Mouse (Mus musculus) hindlimb bud, embryonic 11.5 days (tissue): ENCODE data around the gene Trio.
"Not testable (repeated sequence)": the region's sequence is repeated elsewhere in the genome, so short reads cannot be mapped to it uniquely, and the experiment has no call there.

Experiments used
- DNase-seq: peaks from one replicate; pipeline ENCODE4 v3.0.0-alpha.2; 2012; ENCODE audit warnings: low read depth, low spot score; ENCODE audit errors: extremely low spot score

The Trio gene

GRCm38 (mm10) chr15:27856050-27856787 lies 169.4 kb downstream of the Trio start:
- DNase-seq = no peak

DNA sequence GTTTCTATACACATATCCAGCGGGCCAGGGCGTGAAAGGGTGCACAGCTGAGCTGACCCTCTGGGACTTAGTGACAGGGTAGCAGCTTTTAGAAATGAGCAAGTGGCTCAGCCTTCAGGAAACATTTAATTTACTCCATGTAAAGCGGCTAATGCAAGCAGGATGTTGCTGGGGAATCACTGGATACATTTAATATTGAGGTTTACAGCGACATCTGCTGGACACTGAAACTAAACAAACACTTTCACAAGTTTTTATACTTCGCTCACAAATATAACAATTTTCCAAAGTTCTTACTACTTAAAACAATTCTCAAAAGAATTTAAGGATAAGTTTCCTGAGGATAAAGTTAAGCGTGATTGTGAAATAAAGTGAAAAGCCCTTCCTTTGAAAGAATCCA lies 174.3 kb downstream of the Trio start:
- DNase-seq = peak; percentile 18

- peak; percentile 6 for DNase-seq
Measured at GRCm38 (mm10) chr15:27850904-27851303, 174.7 kb downstream of the Trio start.

DNA sequence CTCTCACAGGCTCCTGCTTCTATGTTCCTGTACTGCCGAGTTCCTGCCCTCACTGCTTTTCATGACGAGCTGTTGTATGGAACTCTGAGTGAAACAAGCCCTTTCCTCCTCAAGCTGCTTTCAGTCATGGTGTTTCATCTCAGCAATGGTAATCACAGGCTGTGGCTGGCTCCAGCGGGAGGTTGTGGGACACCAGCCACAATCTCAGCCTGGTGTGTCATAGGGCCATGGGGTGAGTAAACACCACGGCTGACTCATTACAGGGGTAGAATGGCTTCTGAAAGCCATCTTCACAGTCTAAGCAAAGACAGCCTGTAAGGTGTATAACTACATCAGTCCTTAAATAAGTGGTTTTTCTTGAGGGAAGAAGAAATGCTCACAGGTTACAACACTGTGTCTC lies 175.7 kb downstream of the Trio start:
- DNase-seq = no peak

- DNase-seq = no peak
Measured at GRCm38 (mm10) chr15:27841696-27842095, 184.0 kb downstream of the Trio start.

DNA sequence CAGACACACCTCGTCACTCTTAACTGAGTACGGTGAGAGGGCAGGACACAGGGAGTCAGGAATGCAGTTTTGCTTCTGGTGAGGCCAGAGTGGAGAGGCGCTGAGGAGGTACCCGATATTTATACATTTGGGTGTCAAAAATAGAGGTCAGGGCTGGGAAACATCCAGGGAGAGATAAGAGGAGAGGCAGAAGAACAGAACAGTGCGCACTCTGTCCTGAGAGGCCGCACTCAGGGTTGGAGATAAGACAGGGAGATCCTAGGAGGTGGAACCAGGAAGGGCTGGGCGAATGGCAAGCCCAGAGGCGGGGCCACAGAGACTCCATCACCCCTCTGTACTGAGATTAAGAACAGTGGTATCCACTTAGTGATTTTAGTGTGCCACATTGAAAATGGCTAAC lies 185.1 kb downstream of the Trio start:
- no peak for DNase-seq

GRCm38 (mm10) chr15:27840125-27840524 lies 185.5 kb downstream of the Trio start:
- no peak for DNase-seq

DNA sequence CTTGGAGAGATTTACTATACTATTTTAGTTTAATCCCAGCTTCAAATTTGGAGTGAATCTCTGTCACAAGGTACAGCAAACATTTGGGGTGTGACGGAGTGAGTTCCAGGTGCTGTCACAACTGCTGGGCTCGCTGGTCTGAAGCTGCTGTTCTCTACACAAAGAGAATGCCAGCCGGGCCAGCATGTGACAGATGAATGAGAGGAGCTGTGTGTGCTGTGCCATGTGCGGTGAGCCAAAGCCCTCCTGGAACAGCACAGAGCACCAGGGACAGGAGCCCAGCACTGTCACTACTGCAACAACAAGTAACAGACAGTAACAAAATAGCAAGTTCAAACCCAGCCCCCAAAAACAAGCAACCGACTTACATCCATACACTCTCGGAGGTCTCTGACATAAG lies 194.0 kb downstream of the Trio start:
- DNase-seq = no peak

DNA sequence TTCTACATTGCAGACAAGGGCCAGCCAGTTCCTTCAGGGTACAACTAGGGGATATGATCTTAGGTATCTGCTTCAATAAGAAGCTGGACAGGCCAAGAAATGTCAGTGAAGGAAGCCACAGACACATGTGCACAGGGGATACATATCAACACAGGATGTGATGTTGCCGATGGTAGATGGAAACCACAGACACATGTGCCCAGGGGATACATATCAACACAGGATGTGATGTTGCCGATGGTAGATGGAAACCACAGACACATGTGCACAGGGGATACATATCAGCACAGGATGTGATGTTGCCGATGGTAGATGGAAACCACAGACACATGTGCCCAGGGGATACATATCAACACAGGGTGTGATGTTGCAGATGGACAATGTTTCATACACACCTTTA lies 197.8 kb downstream of the Trio start:
- DNase-seq = not testable (repeated sequence)

DNA sequence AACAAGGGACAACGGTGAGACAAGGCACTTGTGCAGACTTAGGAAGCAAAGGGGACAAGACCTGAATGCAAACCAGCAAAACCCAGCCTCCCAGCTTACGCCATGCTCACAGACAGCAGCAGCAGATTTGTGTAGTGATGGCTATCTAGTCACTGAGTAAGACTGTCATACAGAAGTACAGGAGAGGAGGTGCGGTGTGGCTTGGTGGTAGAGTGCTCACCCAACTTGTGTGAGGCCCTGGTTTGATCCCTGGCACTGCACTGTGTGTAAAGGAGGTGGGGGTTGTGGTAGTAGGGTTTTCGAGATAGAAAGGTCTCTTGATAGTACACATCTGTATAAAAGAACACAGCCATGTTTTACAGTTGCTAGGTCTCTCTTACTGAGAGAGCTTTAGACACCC lies 198.8 kb downstream of the Trio start:
- no peak for DNase-seq

GRCm38 (mm10) chr15:27826048-27826637 lies 199.5 kb downstream of the Trio start:
- no peak for DNase-seq

DNA sequence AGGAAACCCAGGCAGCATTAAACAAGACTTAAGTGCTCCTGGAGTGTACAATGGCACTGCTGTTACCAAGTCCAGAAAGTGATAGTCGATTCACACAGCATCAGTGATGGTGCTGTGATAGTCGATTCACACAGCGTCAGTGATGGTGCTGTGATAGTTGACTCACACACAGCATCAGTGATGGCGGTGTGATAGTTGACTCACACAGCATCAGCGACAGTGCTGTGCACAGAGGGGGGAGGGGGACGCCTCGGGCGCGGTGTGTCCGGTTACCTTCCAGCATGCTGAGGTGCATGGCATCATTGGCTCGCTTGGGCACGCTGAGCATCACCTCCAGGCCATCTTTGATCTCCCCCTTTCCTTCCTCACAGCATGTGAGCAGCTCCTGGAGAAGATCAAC lies 200.3 kb downstream of the Trio start:
- DNase-seq = no peak

DNA sequence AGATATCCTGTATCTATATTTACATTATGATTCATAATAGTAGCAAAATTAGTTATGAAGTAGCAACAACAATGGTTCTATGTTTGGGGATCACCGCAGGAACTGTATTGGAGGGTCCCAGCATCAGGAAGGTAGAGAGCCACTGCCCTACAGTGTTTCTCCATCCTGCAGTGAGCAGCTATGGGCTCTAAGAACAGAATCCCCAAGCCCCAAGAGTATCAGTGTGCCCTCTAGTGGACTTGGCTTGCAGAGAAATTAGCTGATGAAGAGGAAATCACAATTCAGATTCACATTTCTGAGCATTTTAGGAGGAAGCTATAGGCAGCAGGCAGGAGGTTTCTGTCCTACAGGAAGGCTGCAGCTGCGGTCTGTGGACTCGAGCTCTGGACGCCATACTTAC lies 202.1 kb downstream of the Trio start:
- DNase-seq = no peak

- DNase-seq = no peak
Measured at GRCm38 (mm10) chr15:27822461-27822860, 203.2 kb downstream of the Trio start.

DNA sequence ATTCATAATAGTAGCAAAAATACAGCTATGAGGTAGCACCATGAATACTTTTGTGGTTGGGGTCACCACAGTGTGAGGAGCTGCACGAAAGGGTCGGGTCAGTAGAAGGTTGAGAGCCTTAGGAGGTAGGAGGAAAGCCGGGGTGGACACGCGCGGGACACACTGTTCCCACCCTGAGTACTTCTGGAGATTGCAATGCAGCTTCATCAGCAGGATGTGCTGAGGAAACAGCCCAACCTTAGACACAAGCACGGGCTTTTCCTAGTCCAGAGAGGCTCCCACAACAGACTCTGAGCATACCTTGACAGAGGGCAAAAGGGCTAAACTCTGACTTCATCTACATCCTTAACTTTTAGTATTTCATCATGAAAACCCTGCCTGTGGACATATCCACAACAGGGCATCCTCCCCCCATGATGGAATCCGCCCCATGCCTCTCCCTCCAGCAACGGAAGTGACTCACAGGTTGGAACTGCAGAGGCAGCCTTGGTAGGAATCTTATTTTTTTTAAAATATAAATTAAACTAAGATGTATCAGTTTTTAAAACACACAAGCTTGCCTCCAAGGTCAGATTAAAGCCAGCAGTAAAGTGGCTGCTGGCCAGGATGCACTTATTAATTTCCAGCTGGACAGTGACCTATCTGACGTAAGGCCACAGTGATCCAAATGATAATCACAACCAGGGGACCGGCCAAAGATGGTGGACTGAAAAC lies 203.8 kb downstream of the Trio start:
- DNase-seq = no peak

GRCm38 (mm10) chr15:27817096-27817495 lies 208.6 kb downstream of the Trio start:
- DNase-seq = no peak

DNA sequence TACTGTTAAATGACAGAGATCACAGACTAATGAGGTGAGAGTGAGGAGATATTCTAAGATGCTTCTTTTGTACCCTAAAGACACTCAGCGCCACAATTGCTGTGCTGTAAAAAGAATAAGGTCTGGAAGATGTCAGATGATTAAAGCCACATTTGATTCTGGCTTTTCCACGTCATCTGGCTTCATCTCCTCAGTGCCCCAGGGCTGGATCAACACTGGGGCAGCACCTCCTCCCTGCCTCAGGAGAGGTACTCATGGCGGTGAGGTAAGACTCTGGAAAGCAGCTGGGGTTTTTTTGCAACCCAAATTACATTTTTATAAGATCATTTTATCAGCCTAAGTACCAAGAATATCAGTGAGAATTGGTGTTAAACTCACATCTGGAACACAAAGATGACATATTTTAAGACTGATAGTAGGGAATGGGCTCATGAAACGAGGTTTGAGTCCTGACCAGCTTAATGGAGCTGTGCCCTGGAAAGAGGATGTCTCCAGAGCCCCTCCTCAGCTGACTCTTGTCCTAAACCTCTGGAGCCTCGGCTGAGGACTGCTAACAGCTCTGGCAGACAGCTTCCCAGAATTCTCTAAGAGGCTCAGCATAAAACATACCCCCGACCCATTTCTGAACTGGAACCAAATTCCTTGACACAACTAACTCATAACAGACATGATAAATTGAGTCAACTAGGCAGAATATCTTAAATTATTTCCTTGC lies 210.8 kb downstream of the Trio start:
- no peak for DNase-seq

DNA sequence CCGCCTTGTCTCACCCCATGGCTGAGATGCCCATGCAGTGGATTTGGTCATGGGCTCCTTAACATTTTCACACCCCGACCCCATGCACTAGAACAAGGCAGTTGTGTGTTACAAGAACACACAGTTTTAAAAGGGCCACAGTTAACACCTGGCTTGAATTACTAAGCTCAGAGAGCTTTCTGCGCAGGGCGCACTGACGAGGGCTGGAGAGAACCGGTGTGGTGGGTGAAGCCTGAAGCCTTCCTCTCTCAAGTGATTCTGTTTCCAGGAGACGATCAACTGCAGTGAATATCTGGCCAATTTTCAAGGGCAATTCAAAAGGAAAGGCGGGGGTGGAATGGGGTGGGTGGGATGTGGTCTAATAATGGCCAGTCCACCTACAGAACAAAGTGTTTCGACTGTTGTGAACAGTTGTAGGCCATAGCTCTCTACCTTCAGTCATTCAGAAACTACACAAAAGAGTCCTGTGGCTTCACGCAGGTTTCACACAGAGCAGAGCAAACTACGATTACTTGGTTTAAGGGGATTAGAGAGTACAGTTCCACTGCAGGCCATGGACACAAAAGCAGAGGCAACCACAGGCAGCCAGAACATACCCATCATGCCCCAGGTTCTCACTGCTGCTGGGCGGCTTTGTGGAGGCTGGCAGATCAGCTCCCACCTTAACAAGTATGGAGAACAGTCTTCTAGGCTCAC lies 214.7 kb downstream of the Trio start:
- no peak for DNase-seq

DNA sequence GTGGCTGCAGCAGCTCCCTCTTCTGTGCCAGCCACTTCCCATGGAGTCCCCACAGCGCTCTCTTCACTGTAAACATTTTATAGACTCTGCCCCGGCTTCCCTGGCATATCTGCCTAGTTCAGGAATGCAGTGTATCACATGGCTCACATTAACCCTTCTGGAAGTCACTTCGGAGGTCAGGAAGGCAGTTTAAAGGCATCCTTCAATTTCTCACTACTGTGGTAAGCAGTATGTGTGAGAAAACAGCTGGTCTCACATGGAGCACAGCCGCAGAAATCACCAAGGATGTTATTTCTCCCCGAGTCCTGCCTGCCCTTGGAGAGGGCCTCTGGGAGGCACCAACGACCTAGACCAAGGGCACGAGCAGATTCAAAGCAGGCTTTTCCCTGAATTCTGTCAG lies 215.4 kb downstream of the Trio start:
- no peak for DNase-seq

- no peak for DNase-seq
Measured at GRCm38 (mm10) chr15:27808596-27809276, 216.9 kb downstream of the Trio start.
